ENCODE assay signal across 24 mouse cellular contexts in genomic region chr10:119730206-119730605, GRCm38 (mm10).
DNase-seq lines count a peak whose midpoint lies in the region; ATAC-seq and TF ChIP-seq lines count a peak whose summit lies in the region.
"Had no signal": no experiment of that assay in that cellular context is flagged by ENCODE, and none has a peak within 500 bp of the region (broad histone marks: within the 10 kb centered on the region; RNA-seq: fewer than 3 reads in every experiment).

No protein-coding gene starts in this region.

- no peaks in the 10 kb centered on the region for H3K9me3 ChIP-seq in kidney, postnatal 0 days (replicated peaks; ENCODE audit: low read length)
- H3K9me3 ChIP-seq in midbrain, embryonic 14.5 days (ENCODE audit: control insufficient read depth, low read length): no peaks in the 10 kb centered on the region
- H3K9me3 ChIP-seq in midbrain, embryonic 15.5 days: no peaks in the 10 kb centered on the region
- H3K9me3 ChIP-seq: embryonic facial prominence, embryonic 13.5 days; embryonic facial prominence, embryonic 15.5 days; forebrain, embryonic 10.5 days; forebrain, embryonic 12.5 days had no signal

- H3K9ac ChIP-seq in kidney, postnatal 0 days (ENCODE audit: low read depth, low read length): no peak overlapping the region
- no peak overlapping the region for H3K9ac ChIP-seq in midbrain, embryonic 14.5 days (replicated peaks; ENCODE audit: low read length)
- H3K9ac ChIP-seq in midbrain, embryonic 15.5 days: no peak overlapping the region
- H3K9ac ChIP-seq: embryonic facial prominence, embryonic 13.5 days; embryonic facial prominence, embryonic 15.5 days; forebrain, embryonic 12.5 days had no signal

- H3K27ac ChIP-seq in kidney, postnatal 0 days: no peak overlapping the region
- peak overlapping the region; percentile 20; the same call in 1 of the 2 replicates for H3K27ac ChIP-seq in midbrain, embryonic 14.5 days (replicated peaks; ENCODE audit: low read depth, low read length)
- no peak overlapping the region for H3K27ac ChIP-seq in midbrain, embryonic 15.5 days
- H3K27ac ChIP-seq: embryonic facial prominence, embryonic 13.5 days; embryonic facial prominence, embryonic 15.5 days; forebrain, embryonic 10.5 days; forebrain, embryonic 12.5 days had no signal

- H3K4me2 ChIP-seq in kidney, postnatal 0 days (ENCODE audit: low read length): no peak overlapping the region
- no peak overlapping the region for H3K4me2 ChIP-seq in midbrain, embryonic 14.5 days (ENCODE audit: low read length)
- H3K4me2 ChIP-seq in midbrain, embryonic 15.5 days: no peak overlapping the region
- H3K4me2 ChIP-seq: embryonic facial prominence, embryonic 13.5 days; embryonic facial prominence, embryonic 15.5 days; forebrain, embryonic 12.5 days had no signal

- H3K27me3 ChIP-seq in kidney, postnatal 0 days (ENCODE audit: insufficient read depth, low read length): no peaks in the 10 kb centered on the region
- H3K27me3 ChIP-seq in midbrain, embryonic 14.5 days (ENCODE audit: control insufficient read depth, insufficient read depth, low read length): no peaks in the 10 kb centered on the region
- H3K27me3 ChIP-seq in midbrain, embryonic 15.5 days (replicated peaks): no peaks in the 10 kb centered on the region
- H3K27me3 ChIP-seq: embryonic facial prominence, embryonic 13.5 days; embryonic facial prominence, embryonic 15.5 days; forebrain, embryonic 12.5 days; Patski had no signal

- no peak overlapping the region for H3K4me3 ChIP-seq in kidney, postnatal 0 days (replicated peaks; ENCODE audit: low read depth, low read length)
- no peak overlapping the region for H3K4me3 ChIP-seq in midbrain, embryonic 14.5 days (replicated peaks; ENCODE audit: low read depth, low read length)
- H3K4me3 ChIP-seq in midbrain, embryonic 15.5 days: no peak overlapping the region
- H3K4me3 ChIP-seq: embryonic facial prominence, embryonic 13.5 days; embryonic facial prominence, embryonic 15.5 days; erythroblast, embryonic 14.5 days; forebrain, embryonic 10.5 days; forebrain, embryonic 12.5 days had no signal

- no peak for ATAC-seq in kidney, postnatal 0 days (replicated peaks; ENCODE audit: low FRiP score, low read depth)
- no peak for ATAC-seq in midbrain, embryonic 14.5 days (ENCODE audit: low FRiP score, low TSS enrichment)
- no peak for ATAC-seq in midbrain, embryonic 15.5 days (replicated peaks)
- ATAC-seq: activated CD4-positive, CD25-positive, alpha-beta regulatory T cell, adult 4 months; forebrain, embryonic 14.5 days; forebrain, embryonic 16.5 days; Patski had no signal

- no peaks in the 10 kb centered on the region for H3K36me3 ChIP-seq in kidney, postnatal 0 days (ENCODE audit: insufficient read depth, low read length)
- H3K36me3 ChIP-seq in midbrain, embryonic 14.5 days (ENCODE audit: control insufficient read depth, insufficient read depth, low read length): no peaks in the 10 kb centered on the region
- H3K36me3 ChIP-seq in midbrain, embryonic 15.5 days (replicated peaks): no peaks in the 10 kb centered on the region
- H3K36me3 ChIP-seq: embryonic facial prominence, embryonic 13.5 days; embryonic facial prominence, embryonic 15.5 days; forebrain, embryonic 10.5 days; forebrain, embryonic 12.5 days had no signal

- WGBS in kidney, postnatal 0 days: 29% methylated on average over 5 of the region's 5 CpGs
- WGBS in midbrain, embryonic 14.5 days: 73% methylated on average over 5 of the region's 5 CpGs
- WGBS in midbrain, embryonic 15.5 days: 65% methylated on average over 5 of the region's 5 CpGs

- no peak for TF ChIP-seq CTCF in kidney, postnatal 0 days (IDR thresholded peaks at IDR 0.05; ENCODE audit: low read depth)

- DNase-seq in kidney, postnatal 0 days (ENCODE audit: low spot score): peak; percentile 8
- DNase-seq in kidney, postnatal 4 days: no peak
- no peak for DNase-seq in midbrain, embryonic 14.5 days
- DNase-seq in MN1 (ENCODE audit: low spot score): peak; percentile 69
- no peak for DNase-seq in cerebellum, postnatal 25 days
- DNase-seq: adrenal gland, adult 8-10 months; adrenal gland, postnatal 14 days; adrenal gland, postnatal 36 days; cerebellum, adult 11-12 months; cerebellum, adult 2 months; cerebellum, adult 9-10 months; cerebellum, postnatal 10 days; cerebellum, postnatal 36 days; embryo, embryonic 11 days had no signal

- H3K4me1 ChIP-seq in kidney, postnatal 0 days (replicated peaks; ENCODE audit: insufficient read depth, low read length): no peaks in the 10 kb centered on the region
- no peaks in the 10 kb centered on the region for H3K4me1 ChIP-seq in midbrain, embryonic 14.5 days (ENCODE audit: control insufficient read depth, insufficient read depth, low read length)
- H3K4me1 ChIP-seq in midbrain, embryonic 15.5 days: 0 out of 2 replicates have a peak, but pooled peaks cover 5% of the 10 kb centered on the region
- H3K4me1 ChIP-seq: embryonic facial prominence, embryonic 13.5 days; embryonic facial prominence, embryonic 15.5 days had no signal

Comparison
In these comparisons a context has a peak if more than half of its experiments do, and no peak if none do; other contexts are left out.
1. DNase-seq: peak in kidney, postnatal 0 days (single experiment) and MN1 (single experiment); none in kidney, postnatal 4 days (0 of 2), midbrain, embryonic 14.5 days (single experiment) and cerebellum, postnatal 25 days (0 of 2).